Mouse (Mus musculus) heart, embryonic 15.5 days (tissue): ENCODE measurements around the gene Fpgs. TPM values are rescaled to one million over a fixed set of nuclear protein-coding genes. Genes with fewer than 3 reads are reported as not detected.

Experiments used
- ATAC-seq: fragments of 200-750 bp; cut with Nextera tagmentation; replicated peaks from 2 replicates; pipeline ENCODE4 v1.8.0; 2017; ENCODE audit warnings: low read depth, moderate TSS enrichment; ENCODE audit not compliant: insufficient number of reproducible peaks, insufficient read depth, low FRiP score
- H3K27ac ChIP-seq: fragments of 300-500 bp; sonication (generic); 2 replicates; pipeline ENCODE4 v1.5.1; 2015; ENCODE audit warnings: mild to moderate bottlenecking, inconsistent platforms
- H3K27me3 ChIP-seq: fragments of 300-500 bp; sonication (generic); 2 replicates; pipeline ENCODE4 v1.6.1; 2015; ENCODE audit warnings: inconsistent platforms
- H3K36me3 ChIP-seq: fragments of 300-500 bp; sonication (generic); 2 replicates; pipeline ENCODE4 v1.6.1; 2015; ENCODE audit warnings: mild to moderate bottlenecking, inconsistent platforms
- H3K4me1 ChIP-seq: fragments of 300-500 bp; sonication (generic); replicated peaks from 2 replicates; pipeline ENCODE4 v1.6.1; 2015; ENCODE audit warnings: inconsistent platforms
- H3K4me2 ChIP-seq: fragments of 300-500 bp; sonication (generic); 2 replicates; pipeline ENCODE4 v1.6.1; 2015; ENCODE audit warnings: inconsistent platforms, mild to moderate bottlenecking, moderate library complexity
- H3K4me3 ChIP-seq: fragments of 300-500 bp; sonication (generic); 2 replicates; pipeline ENCODE4 v1.5.1; 2015; ENCODE audit warnings: mild to moderate bottlenecking, inconsistent platforms
- H3K9ac ChIP-seq: fragments of 300-500 bp; sonication (generic); 2 replicates; pipeline ENCODE4 v1.6.1; 2015; ENCODE audit warnings: mild to moderate bottlenecking, inconsistent platforms
- H3K9me3 ChIP-seq: fragments of 300-500 bp; sonication (generic); replicated peaks from 2 replicates; pipeline ENCODE4 v1.6.1; 2016; ENCODE audit warnings: inconsistent platforms
- WGBS: fragments of 180-500 bp; shearing (Covaris S2); methylation state at CpG from one replicate; pipeline ENCODE4 v1.1.7; 2015; ENCODE audit warnings: mixed read lengths; 5-methylcytosine and 5-hydroxymethylcytosine counted together
- polyA plus RNA-seq: library from polyadenylated mRNA; unstranded; fragments of >200 nt; fragmentation: Nextera tagmentation; extraction: Ambion mirVana; gene quantifications from 2 replicates; pipeline ENCODE4 v1.2.1, GENCODE M21; 2015

Fpgs gene
- polyA plus RNA-seq, 1 experiment from 2014 or later, result 13.8 TPM

DNA sequence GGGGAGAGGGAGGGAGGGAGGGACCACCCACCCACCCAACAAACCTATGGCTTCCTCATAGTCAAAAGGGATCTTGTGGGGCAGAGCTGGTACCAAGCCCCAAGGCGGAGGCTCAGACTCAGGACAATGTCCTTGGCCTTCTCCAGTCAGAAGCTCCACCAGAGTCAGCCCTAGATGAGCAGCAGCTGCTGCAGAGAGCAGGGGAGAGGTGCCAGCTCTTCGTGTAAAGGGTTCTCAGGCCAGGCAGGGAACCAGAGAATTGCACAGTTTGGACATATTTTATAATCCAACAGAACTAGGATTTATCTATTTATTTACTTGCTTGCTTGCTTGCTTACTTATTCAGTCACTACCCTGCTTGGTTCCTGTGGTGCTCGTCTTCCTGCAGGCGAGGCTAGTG is 35.4 kb upstream of the Fpgs start:
- Histone ChIP-seq H3K9me3 (no peaks in the 10 kb centered on the region), H3K4me2 (no peak overlapping the region), H3K27ac (no peak overlapping the region), H3K9ac (no peak overlapping the region), H3K36me3 (no peaks in the 10 kb centered on the region), H3K4me1 (peaks cover 42% of the 10 kb centered on the region), H3K4me3 (no peak overlapping the region), H3K27me3 (peaks cover 36% of the 10 kb centered on the region)
- 60% methylated on average over 4 of the region's 4 CpGs for WGBS
- ATAC-seq, result no peak

DNA sequence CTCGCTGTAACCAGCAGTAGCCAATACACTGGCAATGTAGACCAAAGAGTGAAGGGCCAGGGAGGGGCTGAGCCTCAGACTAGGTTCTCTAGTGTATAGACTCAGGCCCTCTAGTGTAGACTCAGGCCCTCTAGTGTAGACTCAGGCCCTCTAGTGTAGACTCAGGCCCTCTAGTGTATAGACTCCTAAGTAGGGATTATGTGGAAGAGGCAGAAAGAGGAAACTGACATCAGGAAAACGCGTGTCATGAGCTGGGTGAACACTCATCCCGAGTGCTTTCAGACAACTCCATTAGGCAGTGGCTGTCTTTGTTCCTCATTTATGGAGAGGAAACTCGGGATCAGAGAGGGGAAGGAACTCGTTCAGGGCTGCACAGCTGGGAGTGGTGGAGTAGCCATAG is 33.1 kb upstream of the Fpgs start:
- 59% methylated on average over 6 of the region's 6 CpGs for WGBS
- Histone ChIP-seq H3K4me2 (no peak overlapping the region), H3K27ac (no peak overlapping the region), H3K9ac (no peak overlapping the region), H3K4me1 (peaks cover 48% of the 10 kb centered on the region), H3K4me3 (no peak overlapping the region), H3K27me3 (peaks cover 21% of the 10 kb centered on the region), H3K9me3 (no peaks in the 10 kb centered on the region), H3K36me3 (no peaks in the 10 kb centered on the region)
- no peak for ATAC-seq

DNA sequence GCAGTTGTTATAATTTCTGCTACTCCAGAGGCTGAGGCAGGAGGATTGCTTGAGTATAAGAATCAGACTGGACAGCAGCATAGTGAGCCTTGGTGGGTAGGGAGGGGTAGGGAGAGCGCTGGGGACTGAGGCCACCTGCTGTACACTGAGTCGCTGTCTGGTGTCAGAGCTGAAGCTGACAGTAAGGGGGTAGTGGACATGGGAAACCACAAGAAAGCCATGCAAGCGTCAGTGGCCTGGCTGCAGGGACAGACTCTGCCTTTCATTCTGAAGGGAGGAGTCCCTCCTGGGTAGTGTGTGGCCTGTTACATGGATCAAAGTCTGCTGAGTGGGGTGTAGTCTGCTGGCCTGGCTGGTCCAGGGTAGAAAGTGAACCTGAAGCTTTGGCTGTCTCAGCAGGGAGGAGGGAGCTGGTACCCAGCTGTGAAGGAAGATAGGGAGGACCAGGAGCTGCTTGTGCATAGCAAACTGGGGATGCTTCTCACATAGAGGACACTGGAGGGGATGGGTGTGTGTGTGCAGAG is 32.4 kb upstream of the Fpgs start:
- peaks cover 47% of the 10 kb centered on the region for H3K4me1 ChIP-seq
- no peaks in the 10 kb centered on the region for H3K36me3 ChIP-seq
- ATAC-seq, result no peak
- 38% methylated on average over 3 of the region's 3 CpGs for WGBS
- peak overlapping the region; percentile 34; the same call in 1 of the 2 replicates for H3K27ac ChIP-seq
- no peak overlapping the region for H3K4me3 ChIP-seq
- H3K27me3 ChIP-seq, result peaks cover 15% of the 10 kb centered on the region
- no peaks in the 10 kb centered on the region for H3K9me3 ChIP-seq
- no peak overlapping the region for H3K4me2 ChIP-seq
- no peak overlapping the region for H3K9ac ChIP-seq

DNA sequence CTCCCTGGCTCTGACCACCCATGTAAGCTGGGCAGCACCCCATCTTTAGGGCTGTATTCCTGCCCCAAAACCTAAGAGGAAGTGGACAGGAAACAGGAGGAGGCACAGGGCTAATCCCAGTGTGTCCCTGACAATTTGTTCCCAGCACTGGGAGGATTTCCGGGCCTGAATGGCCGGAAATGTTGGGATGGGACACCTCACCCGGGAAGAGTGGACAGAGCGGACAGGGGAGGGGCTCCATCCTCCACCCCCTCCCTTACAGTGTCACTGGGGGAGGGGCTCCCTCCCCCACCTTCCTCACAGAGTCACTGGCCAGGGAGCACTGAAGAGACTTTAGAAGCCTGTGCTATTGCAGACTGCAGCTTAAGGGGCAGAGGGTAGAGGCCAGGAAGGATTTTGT is 31.0 kb upstream of the Fpgs start:
- Histone ChIP-seq H3K4me1 (peaks cover 52% of the 10 kb centered on the region), H3K9me3 (no peaks in the 10 kb centered on the region), H3K27me3 (peaks cover 4% of the 10 kb centered on the region; the same call in 1 of the 2 replicates), H3K27ac (peak overlapping the region; percentile 79), H3K4me3 (no peak overlapping the region), H3K36me3 (no peaks in the 10 kb centered on the region), H3K9ac (no peak overlapping the region), H3K4me2 (0 out of 2 replicates have a peak overlapping the region, but pooled peaks have one; percentile 10)
- peak; percentile 67 for ATAC-seq
- 44% methylated on average over 4 of the region's 4 CpGs for WGBS

DNA sequence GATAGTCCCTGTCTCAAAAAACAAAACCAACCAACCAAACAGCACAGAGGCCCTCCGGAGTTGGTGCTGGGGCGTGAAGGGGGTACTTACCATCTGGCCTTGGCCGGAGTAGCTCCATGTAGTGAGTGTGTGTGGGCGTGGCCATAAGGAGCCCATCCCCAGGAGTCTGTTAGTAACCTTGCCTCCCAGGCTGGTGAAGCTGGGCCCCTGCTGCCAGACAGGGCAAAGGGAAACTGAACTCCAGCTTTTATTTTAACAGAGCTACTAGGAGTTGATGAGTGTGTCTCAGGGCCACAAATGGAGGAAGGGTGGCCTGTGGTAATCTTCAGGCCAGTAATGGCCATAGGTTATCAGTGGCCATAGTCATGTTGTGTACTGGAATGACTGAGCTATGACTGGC is 30.5 kb upstream of the Fpgs start:
- Histone ChIP-seq H3K27me3 (no peaks in the 10 kb centered on the region), H3K9ac (no peak overlapping the region), H3K4me2 (0 out of 2 replicates have a peak overlapping the region, but pooled peaks have one; percentile 10), H3K4me3 (no peak overlapping the region), H3K36me3 (no peaks in the 10 kb centered on the region), H3K9me3 (no peaks in the 10 kb centered on the region), H3K4me1 (peaks cover 52% of the 10 kb centered on the region), H3K27ac (peak overlapping the region; percentile 79)
- WGBS, result 44% methylated on average over 4 of the region's 4 CpGs
- ATAC-seq, result no peak; the same call in 1 of the 2 replicates

DNA sequence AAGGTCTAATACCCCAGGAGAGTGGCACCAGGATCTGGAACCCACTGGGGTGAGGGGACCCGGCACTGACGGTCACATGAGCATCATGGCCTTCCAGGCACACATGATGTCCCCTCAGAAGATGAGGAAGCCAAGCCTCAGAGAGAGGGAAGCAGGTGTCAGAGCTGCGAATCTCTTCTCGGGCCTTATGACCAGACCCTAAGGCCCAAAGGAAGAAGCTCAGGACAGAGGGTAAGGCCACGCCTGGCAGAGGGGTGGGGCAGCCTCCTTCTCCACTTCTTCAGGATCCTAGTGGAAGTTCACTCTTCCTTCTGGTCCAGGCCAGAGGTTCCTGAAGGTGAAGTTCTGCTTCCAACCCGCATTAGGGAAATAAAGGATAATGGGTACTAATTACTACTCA is 28.8 kb upstream of the Fpgs start:
- Histone ChIP-seq H3K4me3 (no peak overlapping the region), H3K36me3 (no peaks in the 10 kb centered on the region), H3K27me3 (no peaks in the 10 kb centered on the region), H3K27ac (peak overlapping the region; percentile 18; the same call in 1 of the 2 replicates), H3K4me2 (no peak overlapping the region), H3K9me3 (no peaks in the 10 kb centered on the region), H3K4me1 (peaks cover 59% of the 10 kb centered on the region), H3K9ac (no peak overlapping the region)
- no peak for ATAC-seq
- 74% methylated on average over 6 of the region's 6 CpGs for WGBS

DNA sequence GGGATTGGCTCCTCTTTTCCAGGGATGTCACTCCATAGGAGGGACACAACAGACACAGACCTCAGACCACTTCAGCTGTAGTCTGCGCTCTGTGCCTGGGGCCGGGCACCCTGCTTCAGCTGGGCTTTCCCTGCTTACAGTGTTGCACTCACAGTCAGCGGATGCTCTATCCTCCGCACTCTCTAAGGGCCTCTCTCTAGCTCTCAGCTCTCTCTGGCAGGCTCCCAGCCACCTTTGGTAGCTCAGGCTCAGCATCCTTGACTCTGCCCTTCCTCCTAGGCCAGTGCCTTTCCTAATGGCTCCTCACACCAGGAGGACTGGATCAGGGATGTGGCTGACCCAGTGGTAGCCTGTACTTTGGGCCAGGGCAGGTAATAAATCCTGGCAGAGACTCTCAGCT is 28.0 kb upstream of the Fpgs start:
- WGBS, result 50% methylated on average over 4 of the region's 4 CpGs
- no peak for ATAC-seq
- Histone ChIP-seq H3K4me1 (peaks cover 62% of the 10 kb centered on the region), H3K4me3 (no peak overlapping the region), H3K4me2 (peak overlapping the region; percentile 74), H3K36me3 (no peaks in the 10 kb centered on the region), H3K27me3 (no peaks in the 10 kb centered on the region), H3K27ac (peak overlapping the region; percentile 76), H3K9ac (peak overlapping the region; percentile 38; the same call in 1 of the 2 replicates), H3K9me3 (no peaks in the 10 kb centered on the region)

DNA sequence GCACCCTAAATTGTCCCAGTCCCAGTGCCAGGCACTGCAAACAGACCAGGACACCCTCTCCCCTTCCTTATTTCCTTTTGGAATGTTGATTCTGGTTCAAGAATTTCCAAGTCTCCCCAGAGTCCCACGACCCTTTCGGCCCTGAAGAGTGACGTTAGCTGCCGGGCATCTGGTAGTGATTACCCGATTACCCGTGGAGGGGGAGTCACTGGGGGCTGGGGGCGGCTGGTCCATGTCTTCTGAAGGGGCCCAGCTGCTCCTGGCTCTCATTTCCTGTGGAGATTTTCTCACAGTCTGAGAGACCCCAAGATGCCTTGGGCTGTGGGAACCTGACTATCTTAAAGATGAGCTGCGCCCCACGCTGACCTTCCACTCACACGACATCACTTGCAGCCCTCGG is 26.9 kb upstream of the Fpgs start:
- peak overlapping the region; percentile 57 for H3K4me3 ChIP-seq
- WGBS, result 19% methylated on average over 11 of the region's 11 CpGs
- H3K36me3 ChIP-seq, result no peaks in the 10 kb centered on the region
- H3K4me2 ChIP-seq, result peak overlapping the region; percentile 74
- H3K9ac ChIP-seq, result peak overlapping the region; percentile 25; the same call in 1 of the 2 replicates
- ATAC-seq, result no peak
- no peaks in the 10 kb centered on the region for H3K9me3 ChIP-seq
- peaks cover 55% of the 10 kb centered on the region for H3K4me1 ChIP-seq
- H3K27me3 ChIP-seq, result no peaks in the 10 kb centered on the region
- peak overlapping the region; percentile 76 for H3K27ac ChIP-seq

DNA sequence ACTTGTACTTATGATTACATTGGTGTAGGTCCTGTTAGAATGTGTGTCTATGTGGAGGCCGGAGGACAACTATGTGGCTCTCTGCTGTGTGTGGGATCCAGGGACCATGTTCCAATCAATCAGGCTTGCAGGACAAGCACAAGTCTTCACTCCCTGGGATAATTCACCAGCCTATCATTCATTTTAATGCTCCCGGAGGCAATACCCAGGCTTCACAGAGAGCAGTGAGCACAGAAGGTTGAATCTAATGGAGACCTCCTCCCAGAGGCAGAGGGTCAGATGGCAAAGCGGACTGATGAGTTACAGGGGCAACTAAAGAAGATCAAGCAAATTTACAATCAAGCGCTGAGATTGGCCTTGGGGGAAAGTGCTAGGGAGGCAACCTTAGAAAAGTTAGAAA is 25.6 kb upstream of the Fpgs start:
- peak overlapping the region; percentile 76 for H3K27ac ChIP-seq
- 60% methylated on average over 4 of the region's 4 CpGs for WGBS
- no peak overlapping the region for H3K9ac ChIP-seq
- H3K4me3 ChIP-seq, result peak overlapping the region; percentile 57
- no peaks in the 10 kb centered on the region for H3K9me3 ChIP-seq
- no peak for ATAC-seq
- H3K4me1 ChIP-seq, result peaks cover 44% of the 10 kb centered on the region
- H3K36me3 ChIP-seq, result no peaks in the 10 kb centered on the region
- H3K27me3 ChIP-seq, result no peaks in the 10 kb centered on the region
- H3K4me2 ChIP-seq, result peak overlapping the region; percentile 74

DNA sequence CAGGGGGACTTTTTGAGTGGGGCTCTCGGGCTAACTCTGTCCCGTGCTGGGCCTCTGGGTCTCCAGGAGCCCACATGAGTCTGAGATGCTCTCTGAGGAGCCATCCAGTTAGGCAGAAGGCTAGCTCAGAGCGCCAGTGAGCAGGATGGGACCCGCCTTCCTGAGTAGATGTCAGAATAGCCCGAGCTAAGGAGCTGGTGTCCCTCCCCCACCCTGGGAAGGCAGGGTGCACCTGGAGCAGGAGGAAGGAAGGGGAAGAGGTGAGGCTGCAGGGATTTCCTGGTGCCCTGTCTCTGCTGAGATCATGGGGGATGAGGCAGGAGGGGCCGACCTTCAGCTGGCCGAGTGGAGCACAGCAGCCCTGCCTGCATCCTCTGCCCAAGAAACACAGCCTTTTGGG is 24.5 kb upstream of the Fpgs start:
- Histone ChIP-seq H3K27me3 (no peaks in the 10 kb centered on the region), H3K4me2 (peak overlapping the region; percentile 74), H3K4me1 (peaks cover 35% of the 10 kb centered on the region), H3K36me3 (no peaks in the 10 kb centered on the region), H3K4me3 (peak overlapping the region; percentile 57), H3K27ac (peak overlapping the region; percentile 76), H3K9me3 (no peaks in the 10 kb centered on the region), H3K9ac (peak overlapping the region; percentile 42)
- WGBS, result 35% methylated on average over 7 of the region's 7 CpGs
- peak; percentile 12; the same call in 1 of the 2 replicates for ATAC-seq

DNA sequence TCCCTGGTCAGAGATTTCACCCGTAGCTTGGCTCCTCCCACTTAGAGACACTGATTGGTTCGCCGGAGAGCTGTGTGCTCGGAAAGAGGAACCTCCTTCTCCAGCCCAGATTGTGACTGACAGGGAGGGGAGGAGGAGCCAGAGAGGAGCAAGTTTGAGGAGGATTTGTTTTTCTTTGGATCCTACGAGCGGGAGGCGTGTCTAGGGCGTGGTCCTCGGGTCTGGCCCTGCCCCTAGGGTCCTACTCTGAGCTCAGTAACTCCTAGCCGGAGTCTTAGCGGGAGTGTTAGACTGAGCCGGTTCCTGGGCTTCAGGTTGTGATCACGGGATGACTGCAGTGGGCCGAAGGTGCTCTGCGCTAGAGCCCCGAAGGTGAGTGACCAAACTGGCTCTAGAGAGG is 23.5 kb upstream of the Fpgs start:
- Histone ChIP-seq H3K4me3 (peak overlapping the region; percentile 57), H3K9ac (peak overlapping the region; percentile 57), H3K4me2 (peak overlapping the region; percentile 74), H3K36me3 (no peaks in the 10 kb centered on the region), H3K27ac (peak overlapping the region; percentile 76), H3K4me1 (peaks cover 32% of the 10 kb centered on the region), H3K27me3 (no peaks in the 10 kb centered on the region), H3K9me3 (no peaks in the 10 kb centered on the region)
- ATAC-seq, result peak; percentile 97
- 1% methylated on average over 16 of the region's 16 CpGs for WGBS
